Mouse (Mus musculus) brown adipose tissue, adult 24 weeks (tissue): Measurements from ENCODE around the gene Gm21366. TPM values are rescaled to one million over a fixed set of nuclear protein-coding genes. Genes with fewer than 3 reads are reported as not detected.
"Not testable (repeated sequence)": the region's sequence is repeated elsewhere in the genome, so short reads cannot be mapped to it uniquely, and the experiment has no call there.

ENCODE experiments used
- H3K27ac ChIP-seq: fragments of 200-500 bp; replicated peaks from 2 replicates; pipeline ENCODE4 v1.5.1; 2012; ENCODE audit warnings: low read depth, mild to moderate bottlenecking, low read length
- H3K4me1 ChIP-seq: fragments of 200-500 bp; 2 replicates; pipeline ENCODE4 v1.6.1; 2012; ENCODE audit warnings: low read length, mixed read lengths; ENCODE audit not compliant: control insufficient read depth, insufficient read depth, insufficient read length
- H3K4me3 ChIP-seq: fragments of 200-500 bp; 2 replicates; pipeline ENCODE4 v1.5.1; 2012; ENCODE audit warnings: low read depth, mild to moderate bottlenecking, low read length, moderate library complexity; ENCODE audit not compliant: insufficient read depth
- polyA plus RNA-seq: library from polyadenylated mRNA; stranded (reverse); fragments of >200 nt; gene quantifications from 2 replicates; pipeline ENCODE4 v1.2.4, GENCODE M21; 2012; ENCODE audit not compliant: missing spikeins, insufficient read depth, insufficient read length

The Gm21366 gene
- polyA plus RNA-seq, result not detected in 2 replicates

GRCm38 (mm10) chrY:22861156-22861555, at the start of gene Gm21366:
Gm21366 (minus strand) TSS chrY:22861256.
- not testable (repeated sequence) for H3K4me1 ChIP-seq, H3K4me3 ChIP-seq, H3K27ac ChIP-seq
